Mouse (Mus musculus) thymus, postnatal 25 days (tissue): Measurements from ENCODE around the gene Nfxl1.
"Not testable (repeated sequence)": the region's sequence is repeated elsewhere in the genome, so short reads cannot be mapped to it uniquely, and the experiment has no call there.

Experiments used
- DNase-seq: peaks from one replicate; pipeline ENCODE4 v3.0.0; 2022

The Nfxl1 gene

GRCm38 (mm10) chr5:72559544-72560049, at the start of gene Nfxl1:
TSS of gene Nfxl1 (minus strand) at chr5:72559684.
- peak; percentile 94 for DNase-seq

DNA sequence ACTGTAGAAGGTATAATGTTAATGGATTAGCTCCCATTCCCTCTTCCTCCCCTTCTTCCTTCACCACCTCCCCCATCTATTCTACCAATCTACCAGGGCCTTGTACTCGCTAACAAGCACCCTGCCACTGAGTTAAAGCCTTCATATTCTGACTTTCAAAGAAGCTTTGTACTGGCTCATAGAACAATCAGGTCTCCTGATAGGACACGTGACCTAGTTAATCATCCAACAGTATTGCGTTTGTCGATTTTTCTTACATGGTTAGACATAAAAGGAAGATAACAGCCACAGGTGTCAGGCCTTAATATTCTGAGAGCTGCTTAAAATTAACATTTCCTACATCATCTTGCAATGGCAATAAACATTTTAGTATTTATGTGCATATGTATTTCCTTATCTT, 43.7 kb upstream of the Nfxl1 start:
- no peak for DNase-seq

DNA sequence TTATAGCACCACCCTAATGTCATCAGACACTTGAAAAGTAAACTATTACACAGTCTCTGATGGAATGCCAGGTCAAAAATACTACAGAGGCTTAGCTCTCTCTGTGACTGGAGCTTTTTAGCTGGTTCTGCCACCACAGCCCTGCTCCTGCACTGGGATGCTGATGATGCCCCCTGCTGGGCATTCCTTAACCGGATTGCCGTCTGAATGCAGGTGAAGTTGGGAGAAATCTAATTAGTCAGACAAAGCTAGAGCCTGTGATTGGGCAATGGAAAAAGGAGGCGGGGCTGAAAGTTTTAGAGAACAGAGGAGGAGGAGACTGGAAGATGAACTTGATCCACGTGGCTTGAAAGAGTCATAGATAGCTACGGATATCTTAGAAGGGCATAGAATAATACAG, 41.5 kb upstream of the Nfxl1 start:
- peak; percentile 55 for DNase-seq

- DNase-seq = no peak
Measured at GRCm38 (mm10) chr5:72587192-72587681, 27.8 kb upstream of the Nfxl1 start, which contains the start of gene Gm5868. TSS of gene Gm5868 (minus strand) at chr5:72587551.

- DNase-seq = not testable (repeated sequence)
Measured at GRCm38 (mm10) chr5:72586667-72587191, 27.2 kb upstream of the Nfxl1 start.

GRCm38 (mm10) chr5:72586122-72586521, 26.6 kb upstream of the Nfxl1 start:
- DNase-seq = peak; percentile 36

- not testable (repeated sequence) for DNase-seq
Measured at GRCm38 (mm10) chr5:72580970-72581332, 21.5 kb upstream of the Nfxl1 start, which contains the start of gene Zar1. TSS of gene Zar1 (minus strand) at chr5:72581254.

DNA sequence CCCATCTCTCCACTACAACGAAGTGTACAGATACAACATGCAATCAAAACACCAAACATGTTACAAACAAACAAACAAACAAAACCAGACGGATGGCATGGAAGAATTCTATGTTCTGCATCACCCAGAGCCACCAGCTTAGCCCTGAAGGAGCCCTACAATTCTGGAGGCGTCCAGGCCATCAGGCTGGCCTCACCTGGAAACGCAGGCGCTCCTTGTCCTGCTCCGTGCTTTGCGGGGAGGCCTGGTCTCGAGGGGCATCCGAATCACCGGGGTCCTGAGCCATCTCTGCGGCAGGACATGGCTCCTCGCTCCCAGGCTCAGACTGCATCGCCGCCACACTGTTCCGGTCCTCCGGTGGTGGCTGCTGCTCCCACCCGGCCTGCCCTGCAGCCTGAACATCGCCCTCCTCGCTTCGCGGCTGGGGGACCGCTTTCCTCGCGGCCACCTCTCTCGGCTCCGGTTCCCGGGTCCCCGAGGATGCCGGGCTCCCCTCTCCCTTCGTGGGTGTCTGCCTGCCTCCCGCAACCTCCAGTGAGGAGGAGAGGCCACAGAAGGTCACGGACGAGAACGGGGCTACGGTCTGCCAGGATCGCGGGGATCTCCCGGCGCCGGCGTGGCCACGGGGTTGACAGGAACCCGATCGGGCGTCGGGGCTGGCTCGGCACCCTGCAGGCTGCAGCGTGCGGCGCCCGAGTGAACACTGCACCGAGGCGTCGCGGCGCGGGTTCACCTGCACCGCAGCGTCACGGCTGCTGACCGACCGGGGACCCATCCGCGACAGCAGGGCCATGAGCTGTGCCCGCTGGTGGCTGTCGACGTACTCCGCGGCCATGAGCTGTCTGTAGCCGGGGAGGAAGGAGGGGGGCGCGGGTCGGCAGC, 20.8 kb upstream of the Nfxl1 start:
- DNase-seq = peak; percentile 20

- DNase-seq = not testable (repeated sequence)
Measured at GRCm38 (mm10) chr5:72579599-72579998, 20.1 kb upstream of the Nfxl1 start.

GRCm38 (mm10) chr5:72565621-72566020, 6.1 kb upstream of the Nfxl1 start:
- DNase-seq = no peak

DNA sequence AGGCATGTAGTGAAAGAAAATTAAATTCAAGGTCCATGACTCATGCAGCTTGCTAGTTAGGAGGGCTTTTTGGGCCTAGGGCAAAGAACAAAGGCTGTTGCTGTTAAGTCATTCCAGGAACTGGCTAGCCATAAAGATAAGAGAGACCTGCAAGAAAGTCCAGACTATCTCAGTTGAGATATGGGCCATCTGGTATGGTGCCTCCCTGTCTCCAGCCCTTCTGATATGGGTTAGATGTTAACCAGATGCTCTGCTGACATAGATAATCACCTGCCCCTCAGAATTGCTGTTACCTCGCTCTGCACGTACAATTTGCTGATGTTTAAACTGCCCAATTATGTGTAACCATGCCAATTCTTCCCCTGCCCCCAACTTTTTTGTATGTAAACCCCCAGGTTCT, 3.7 kb upstream of the Nfxl1 start:
- DNase-seq = not testable (repeated sequence)

- DNase-seq = no peak
Measured at GRCm38 (mm10) chr5:72560976-72561628, 1.6 kb upstream of the Nfxl1 start.

GRCm38 (mm10) chr5:72558716-72559526, 563 bp downstream of the Nfxl1 start:
- DNase-seq = no peak

GRCm38 (mm10) chr5:72556245-72556644, 3.2 kb downstream of the Nfxl1 start:
- DNase-seq = no peak

- no peak for DNase-seq
Measured at GRCm38 (mm10) chr5:72551209-72551608, 8.3 kb downstream of the Nfxl1 start.

- no peak for DNase-seq
Measured at GRCm38 (mm10) chr5:72528896-72529295, 30.6 kb downstream of the Nfxl1 start.

- no peak for DNase-seq
Measured at GRCm38 (mm10) chr5:72513808-72514207, 45.7 kb downstream of the Nfxl1 start.

DNA sequence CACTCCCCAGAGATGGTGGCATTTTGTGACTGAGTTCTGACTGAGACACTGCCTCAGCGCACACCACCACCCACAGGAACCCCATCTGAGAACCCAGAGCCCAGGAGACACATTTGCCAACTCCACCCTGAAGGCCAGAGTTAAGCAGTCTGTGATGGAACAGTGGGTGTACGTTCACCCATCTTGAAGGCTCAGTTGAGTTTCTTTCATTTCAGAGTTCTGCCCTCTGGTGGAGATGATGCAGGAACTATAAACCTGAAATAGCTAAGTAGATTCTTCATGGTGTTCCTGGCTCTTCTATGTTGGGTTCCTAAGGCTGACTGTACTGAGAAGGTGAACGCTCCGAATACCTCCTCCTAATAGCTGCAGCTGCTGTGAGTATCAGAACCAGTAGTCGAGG, 53.7 kb downstream of the Nfxl1 start:
- no peak for DNase-seq

DNA sequence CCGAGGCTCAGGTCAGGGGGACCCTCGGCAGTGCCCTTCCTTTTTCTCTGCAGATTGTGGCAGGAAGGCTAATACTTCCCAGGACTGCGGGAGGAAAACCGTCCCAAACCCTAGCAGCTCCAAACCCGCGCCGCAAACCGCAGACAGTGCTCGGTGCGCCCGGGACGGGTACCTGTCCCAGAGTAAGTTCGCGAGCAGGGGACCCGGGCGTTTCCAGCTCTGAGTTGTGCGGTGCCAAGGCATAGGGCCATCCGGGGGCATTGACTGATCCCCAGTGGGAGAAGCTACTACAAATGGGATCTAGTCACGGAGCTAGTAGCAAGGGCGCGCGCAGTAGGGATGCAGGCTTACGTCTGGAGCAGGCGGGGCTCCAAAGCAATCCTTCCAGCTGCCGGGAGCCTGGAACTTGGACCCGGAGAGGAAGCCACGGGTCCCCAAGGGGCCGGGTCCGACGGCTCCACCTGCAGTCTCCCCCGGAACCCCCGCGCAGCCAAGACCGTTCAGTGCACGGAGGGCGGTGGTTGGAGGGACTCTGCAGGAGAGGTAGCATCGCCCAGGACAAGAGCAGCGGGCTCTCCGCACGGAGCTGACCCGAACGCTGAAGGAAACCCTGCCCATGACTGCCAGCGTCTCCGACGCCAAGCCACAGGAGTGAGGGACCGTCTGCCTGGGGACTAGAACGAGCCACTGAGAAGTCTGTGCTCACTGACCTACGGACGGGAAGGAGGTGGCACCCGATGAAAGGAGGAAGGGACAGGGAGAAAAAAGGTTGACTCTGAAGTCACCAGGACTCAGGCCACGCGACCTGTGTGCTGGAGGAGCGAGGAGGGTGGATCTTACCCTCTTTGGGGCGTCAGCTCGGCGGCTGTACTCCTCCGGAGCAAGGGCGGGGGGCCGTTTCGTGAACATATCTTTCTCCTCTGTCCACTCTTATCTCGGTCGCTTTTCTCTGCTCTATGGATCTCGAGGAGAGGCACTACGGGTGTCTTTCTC, 55.7 kb downstream of the Nfxl1 start, which contains the start of gene Corin:
Corin (minus strand) TSS at position 943 of the 993 bp plus-strand sequence.
- no peak for DNase-seq

GRCm38 (mm10) chr5:72502778-72503177, 56.7 kb downstream of the Nfxl1 start:
- DNase-seq = no peak

DNA sequence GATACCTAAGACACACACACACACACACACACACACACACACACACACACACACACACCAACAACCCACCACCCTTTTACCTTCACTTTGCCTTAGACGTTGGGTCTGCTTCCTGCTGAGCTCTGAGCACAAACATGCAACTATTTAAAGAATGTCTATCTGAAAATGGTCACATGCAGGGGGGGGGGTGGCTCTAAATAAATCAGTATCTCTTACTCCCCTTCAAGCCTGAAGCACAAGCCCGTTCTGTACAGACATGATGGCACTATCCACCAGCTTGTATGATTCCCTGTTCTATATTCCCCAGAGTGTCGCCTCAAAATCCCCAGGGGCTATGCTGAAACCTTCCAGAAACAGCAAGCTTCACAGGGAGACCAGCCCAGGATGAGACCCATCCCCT, 57.7 kb downstream of the Nfxl1 start:
- no peak for DNase-seq
